Mouse (Mus musculus) neutrophil, adult 5-6 weeks (primary cell): ENCODE measurements around the gene Ttbk2. TPM values are rescaled to one million over a fixed set of nuclear protein-coding genes. Genes with fewer than 3 reads are reported as not detected.

Experiments used
- ATAC-seq: fragments of 151-379, 151-347 bp; 2 replicates; pipeline ENCODE4 v1.8.0; 2017; ENCODE audit warnings: mild to moderate bottlenecking, moderate TSS enrichment; ENCODE audit not compliant: insufficient number of reproducible peaks, poor library complexity, low FRiP score, severe bottlenecking; ENCODE audit errors: extremely low read depth
- total RNA-seq: library from RNA; stranded (forward); fragments of 200-1000 nt; gene quantifications from 2 replicates; pipeline ENCODE4 v1.2.3, GENCODE M21; 2017

Ttbk2 gene
- total RNA-seq, 1 experiment from 2014 or later: 4.1 TPM

DNA sequence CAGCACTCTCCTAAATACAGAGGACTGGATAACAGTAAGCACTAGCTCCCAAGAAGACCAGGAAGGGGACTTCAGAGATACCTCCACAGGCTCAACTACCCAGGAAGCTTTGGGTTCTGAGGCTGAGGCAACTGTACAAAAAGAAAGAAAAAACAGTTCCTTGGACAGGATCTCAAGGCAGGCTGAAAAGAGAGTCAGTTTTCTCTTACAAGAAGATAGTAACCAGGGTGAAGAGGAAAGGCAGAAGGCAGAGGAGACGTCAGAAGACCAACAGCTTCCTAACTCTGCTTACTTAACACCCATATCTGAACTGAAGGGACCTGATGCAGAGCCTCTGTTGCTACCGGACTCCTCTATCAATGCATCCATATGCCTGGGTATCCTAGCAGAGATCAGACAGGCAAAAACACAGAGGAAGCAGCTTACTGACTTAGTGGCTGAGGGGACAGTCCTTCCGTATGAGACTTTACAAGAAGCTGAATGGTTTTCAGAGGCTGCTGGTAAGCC, 150.0 kb downstream of the Ttbk2 start:
- ATAC-seq: no peak

GRCm38 (mm10) chr2:120697767-120698166, 152.6 kb downstream of the Ttbk2 start:
- no peak for ATAC-seq

Other genes with a start within 250 kb of the Ttbk2 start
- gene Haus2, start 241.2 kb downstream of the Ttbk2 start, total RNA-seq: 6.3 and 7.4 TPM in 2 replicates
- gene Lrrc57, start 241.1 kb downstream of the Ttbk2 start, total RNA-seq: 23.0 and 29.7 TPM in 2 replicates
- gene Stard9, start 221.5 kb downstream of the Ttbk2 start, total RNA-seq: 6.4 and 6.9 TPM in 2 replicates
- gene Cdan1, start 476 bp downstream of the Ttbk2 start, total RNA-seq: 19.0 and 19.8 TPM in 2 replicates
- 57.6 and 61.9 TPM in 2 replicates for gene Ubr1, start 120.1 kb upstream of the Ttbk2 start, total RNA-seq
- gene Tmem62, start 126.4 kb upstream of the Ttbk2 start, total RNA-seq: 20.1 and 37.2 TPM in 2 replicates
- 179 and 189 TPM in 2 replicates for gene Ccndbp1, start 157.8 kb upstream of the Ttbk2 start, total RNA-seq
- gene Epb42, start 186.5 kb upstream of the Ttbk2 start, total RNA-seq: 2.8 and 3.3 TPM in 2 replicates
- not detected in 2 replicates for gene Tgm5, start 235.2 kb upstream of the Ttbk2 start, total RNA-seq